Mouse (Mus musculus) liver, embryonic 14.5 days (tissue): ENCODE results near the gene Agpat2. TPM values are rescaled to one million over a fixed set of nuclear protein-coding genes. Genes with fewer than 3 reads are reported as not detected.

Experiments used
- ATAC-seq: fragments of 200-750 bp; cut with Nextera tagmentation; 2 replicates; pipeline ENCODE4 v1.8.0; 2017; ENCODE audit warnings: moderate number of reproducible peaks, mild to moderate bottlenecking, moderate library complexity; ENCODE audit not compliant: insufficient read depth
- DNase-seq, 3 experiments: peaks; one replicate each; pipeline ENCODE4 v3.0.0-alpha.2; 2012 to 2013; ENCODE audit warnings: low read depth in 3 of 3, low spot score in 3 of 3
- H3K27ac ChIP-seq: fragments of 300-500 bp; sonication (generic); 2 replicates; pipeline ENCODE4 v1.5.1; 2014; ENCODE audit warnings: moderate library complexity, mild to moderate bottlenecking, control low read depth, inconsistent platforms
- H3K27me3 ChIP-seq: fragments of 300-500 bp; sonication (generic); 2 replicates; pipeline ENCODE4 v1.6.1; 2014; ENCODE audit warnings: mild to moderate bottlenecking, low read length, moderate library complexity; ENCODE audit not compliant: control insufficient read depth, insufficient read depth
- H3K36me3 ChIP-seq: fragments of 300-500 bp; sonication (generic); replicated peaks from 2 replicates; pipeline ENCODE4 v1.6.1; 2014; ENCODE audit warnings: low read depth; ENCODE audit not compliant: control insufficient read depth, insufficient read depth
- H3K4me1 ChIP-seq, 2 experiments: fragments of 200-500 bp in 1 of 2; fragments of 300-500 bp in 1 of 2; sonication (generic) in 1 of 2; replicated peaks; 2 replicates each; pipeline ENCODE4 v1.6.1; 2012 to 2014; ENCODE audit warnings: antibody characterized with exemption in 1 of 2, inconsistent platforms in 1 of 2, low read length in 1 of 2; ENCODE audit not compliant: control insufficient read depth in 2 of 2, insufficient read depth in 2 of 2
- H3K4me2 ChIP-seq: fragments of 300-500 bp; sonication (generic); 2 replicates; pipeline ENCODE4 v1.6.1; 2014; ENCODE audit warnings: low read depth, mild to moderate bottlenecking, control low read depth, moderate library complexity
- H3K4me3 ChIP-seq, 2 experiments: fragments of 200-500 bp in 1 of 2; fragments of 300-500 bp in 1 of 2; sonication (generic) in 1 of 2; 2 replicates each; pipeline ENCODE4 v1.5.1; 2012 to 2014; ENCODE audit warnings: low read depth in 2 of 2, low read length in 2 of 2, mild to moderate bottlenecking in 2 of 2, control low read depth in 1 of 2, inconsistent platforms in 1 of 2, moderate library complexity in 1 of 2; ENCODE audit not compliant: insufficient read depth in 1 of 2
- H3K9ac ChIP-seq: fragments of 300-500 bp; sonication (generic); replicated peaks from 2 replicates; pipeline ENCODE4 v1.6.1; 2014; ENCODE audit warnings: mild to moderate bottlenecking, control low read depth, moderate library complexity
- H3K9me3 ChIP-seq: fragments of 300-500 bp; sonication (generic); 2 replicates; pipeline ENCODE4 v1.6.1; 2016; ENCODE audit warnings: low read length, mixed read lengths; ENCODE audit not compliant: control insufficient read depth
- CTCF ChIP-seq: IDR thresholded peaks from 2 replicates; pipeline ENCODE4 v1.5.1; 2016; ENCODE audit warnings: antibody characterized with exemption, low read depth, control low read depth
- EP300 ChIP-seq: IDR thresholded peaks from 2 replicates; pipeline ENCODE4 v1.6.1; 2016; ENCODE audit warnings: antibody characterized with exemption, low read depth
- whole genome bisulfite sequencing: fragments of 180-500 bp; shearing (Covaris S2); extraction: QIAGEN DNeasy Blood & Tissue Kit; methylation state at CpG from one replicate; pipeline ENCODE4 v1.1.7; 2014; ENCODE audit not compliant: insufficient replicate concordance; 5-methylcytosine and 5-hydroxymethylcytosine counted together
- polyA plus RNA-seq, 2 experiments: library from polyadenylated mRNA; depleted of rRNA in 1 of 2; stranded (reverse) in 1 of 2; unstranded in 1 of 2; fragments of >200 nt; fragmentation: Nextera tagmentation in 1 of 2; extraction: Ambion mirVana in 1 of 2; gene quantifications; 2 replicates each; pipeline versions ENCODE4 v1.2.1 to v1.2.3; 2012 to 2014

Agpat2 gene
- polyA plus RNA-seq, 2 experiments: 27.2 to 31.4 TPM

DNA sequence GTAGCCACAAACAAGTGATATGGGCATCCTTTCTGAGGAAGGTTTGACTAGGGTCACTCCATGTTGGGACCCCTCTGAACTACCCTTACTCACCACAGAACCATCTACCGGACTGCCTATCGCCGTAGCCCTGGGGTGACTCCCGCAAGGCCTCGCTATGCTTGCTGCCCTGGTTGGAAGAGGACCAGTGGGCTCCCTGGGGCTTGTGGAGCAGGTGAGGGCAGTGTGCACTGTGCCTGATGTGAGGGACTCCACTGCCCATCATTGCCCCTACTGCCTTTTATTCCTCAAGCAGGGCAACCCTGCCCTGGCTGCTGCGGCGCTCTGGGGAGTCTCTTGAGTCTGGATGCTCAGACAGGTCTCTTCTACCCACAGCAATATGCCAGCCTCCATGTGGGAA lies 13.9 kb downstream of the Agpat2 start:
- no peaks in the 10 kb centered on the region; the same call in 1 of the 2 replicates for H3K36me3 ChIP-seq
- no peak overlapping the region for H3K9ac ChIP-seq
- no peak overlapping the region for H3K4me3 ChIP-seq
- ATAC-seq: no peak
- DNase-seq: no peak
- TF ChIP-seq CTCF (no peak), EP300 (no peak)
- H3K9me3 ChIP-seq: no peaks in the 10 kb centered on the region
- H3K27ac ChIP-seq: no peak overlapping the region
- no peak overlapping the region for H3K4me2 ChIP-seq
- no peaks in the 10 kb centered on the region for H3K27me3 ChIP-seq
- WGBS: 90% methylated on average over 7 of the region's 7 CpGs
- H3K4me1 ChIP-seq: peaks cover 2 to 16% of the 10 kb centered on the region in 2 experiments; a peak in 3 of 4 replicates

DNA sequence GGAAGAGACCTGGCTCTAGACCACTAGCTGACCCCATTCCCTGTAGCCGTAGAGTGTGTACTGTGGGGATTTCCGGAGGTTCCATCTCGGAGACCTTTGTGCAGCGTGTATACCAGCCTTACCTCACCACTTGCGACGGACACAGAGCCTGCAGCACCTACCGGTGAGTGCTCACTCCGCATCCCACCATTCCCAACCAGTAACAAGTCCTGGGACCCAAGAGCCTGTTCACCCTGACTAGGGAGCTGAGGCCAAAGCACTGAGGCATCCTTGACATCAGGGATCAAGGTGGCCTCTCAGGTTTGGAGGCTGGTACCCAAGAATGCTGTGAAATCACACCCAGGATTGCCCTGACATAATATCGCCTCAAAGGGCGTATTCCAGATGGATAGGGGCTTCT lies 14.9 kb downstream of the Agpat2 start:
- ATAC-seq (no peak), DNase-seq (no peak)
- H3K27me3 ChIP-seq: no peaks in the 10 kb centered on the region
- H3K4me1 ChIP-seq: peaks cover 2 to 11% of the 10 kb centered on the region in 2 experiments; a peak in 3 of 4 replicates
- no peak overlapping the region for H3K4me3 ChIP-seq
- WGBS: 86% methylated on average over 10 of the region's 10 CpGs
- TF ChIP-seq EP300 (no peak), CTCF (no peak)
- H3K4me2 ChIP-seq: no peak overlapping the region
- no peak overlapping the region for H3K9ac ChIP-seq
- no peaks in the 10 kb centered on the region; the same call in 1 of the 2 replicates for H3K36me3 ChIP-seq
- no peaks in the 10 kb centered on the region for H3K9me3 ChIP-seq
- H3K27ac ChIP-seq: no peak overlapping the region

DNA sequence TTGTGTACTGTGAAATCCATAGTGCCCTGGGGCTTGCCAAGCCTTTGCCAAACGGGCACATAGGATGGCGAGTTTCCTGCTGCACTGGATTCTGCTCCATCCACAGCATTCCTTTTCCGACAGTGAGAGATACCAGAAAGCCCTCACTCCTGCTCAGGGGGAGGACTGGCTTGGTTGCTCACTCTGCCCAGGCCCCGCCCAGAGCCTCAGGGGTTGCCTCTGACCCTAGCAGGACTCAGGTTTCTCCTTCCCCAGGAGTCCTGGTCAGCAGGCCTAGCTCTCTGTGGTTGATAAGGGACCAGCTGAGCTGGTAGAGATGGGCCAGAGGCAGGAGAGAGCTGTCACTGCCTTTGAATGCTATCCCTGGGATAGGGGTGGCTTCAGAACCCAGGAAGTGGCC lies 15.6 kb downstream of the Agpat2 start:
- no peaks in the 10 kb centered on the region for H3K27me3 ChIP-seq
- H3K4me3 ChIP-seq: no peak overlapping the region
- no peaks in the 10 kb centered on the region; the same call in 1 of the 2 replicates for H3K36me3 ChIP-seq
- TF ChIP-seq EP300 (no peak), CTCF (no peak)
- no peak for ATAC-seq
- no peaks in the 10 kb centered on the region for H3K9me3 ChIP-seq
- H3K4me2 ChIP-seq: no peak overlapping the region
- peaks cover 2 to 14% of the 10 kb centered on the region in 2 experiments; a peak in 3 of 4 replicates for H3K4me1 ChIP-seq
- no peak for DNase-seq
- no peak overlapping the region for H3K27ac ChIP-seq
- no peak overlapping the region for H3K9ac ChIP-seq
- WGBS: 53% methylated on average over 4 of the region's 4 CpGs

GRCm38 (mm10) chr2:26587044-26587405 lies 17.2 kb downstream of the Agpat2 start:
- Histone ChIP-seq H3K27me3 (no peaks in the 10 kb centered on the region), H3K9ac (peak overlapping the region; percentile 41), H3K36me3 (no peaks in the 10 kb centered on the region), H3K4me3 (peak overlapping the region; percentile 64 to 69), H3K27ac (no peak overlapping the region), H3K9me3 (no peaks in the 10 kb centered on the region), H3K4me2 (peak overlapping the region; percentile 73), H3K4me1 (peaks cover 2 to 14% of the 10 kb centered on the region in 2 experiments; a peak in 3 of 4 replicates)
- 1% methylated on average over 11 of the region's 11 CpGs for WGBS
- ATAC-seq (peak; percentile 36), DNase-seq (no peak)
- no peak; the same call in 1 of the 2 replicates for TF ChIP-seq CTCF
- no peak for TF ChIP-seq EP300

DNA sequence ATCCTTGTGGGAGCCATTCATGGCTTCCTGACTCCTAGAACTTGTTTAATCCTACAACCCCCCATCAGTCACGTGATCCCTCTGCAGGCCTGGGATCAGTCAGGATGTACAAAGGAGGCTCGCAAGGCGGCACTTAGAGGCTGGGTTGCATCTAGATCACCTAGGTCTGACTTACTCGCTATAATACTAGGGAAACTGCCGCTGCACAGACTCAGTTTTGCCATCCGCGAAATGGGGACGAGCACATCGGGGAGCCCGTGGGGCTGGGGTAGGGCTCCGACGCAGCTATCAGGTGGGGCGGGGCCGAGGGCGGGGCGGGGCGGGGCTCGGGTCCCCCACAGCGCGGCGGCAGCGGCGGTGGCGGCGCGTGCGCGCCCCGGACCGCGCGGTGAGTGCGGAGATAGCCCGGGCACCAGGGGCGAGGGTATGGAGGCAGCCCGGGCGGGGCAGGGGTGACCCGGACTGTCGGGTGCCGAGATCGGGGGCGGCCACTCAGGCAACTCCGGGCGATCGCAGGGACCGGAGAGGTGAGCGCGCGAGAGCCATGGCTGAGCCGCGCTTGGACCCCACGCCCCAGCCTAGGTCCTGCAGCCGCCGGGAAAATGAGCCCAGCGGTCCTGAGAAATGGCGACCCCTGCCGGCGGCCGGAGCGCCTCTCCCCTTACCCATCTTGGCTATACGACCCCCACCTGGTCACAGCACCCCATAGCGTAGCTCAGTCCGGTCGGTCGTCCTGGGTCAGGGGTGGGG lies 17.7 kb downstream of the Agpat2 start, which contains the start of gene Gm20532:
Gm20532 (plus strand) TSS at position 346 of the 750 bp plus-strand sequence.
- H3K9ac ChIP-seq: peak within 1 kb of the TSS; percentile 41
- H3K4me1 ChIP-seq: peaks cover 2 to 14% of the 10 kb centered on the region in 2 experiments; a peak in 3 of 4 replicates
- H3K4me2 ChIP-seq: peak within 1 kb of the TSS; percentile 73
- H3K27me3 ChIP-seq: no peaks in the 10 kb centered on the region
- TF ChIP-seq EP300: no peak
- TF ChIP-seq CTCF: peak; percentile 53
- DNase-seq (no peak), ATAC-seq (peak; percentile 73)
- no peaks in the 10 kb centered on the region for H3K9me3 ChIP-seq
- H3K27ac ChIP-seq: peak within 1 kb of the TSS; percentile 14; the same call in 1 of the 2 replicates
- no peaks in the 10 kb centered on the region for H3K36me3 ChIP-seq
- WGBS: 1% methylated on average over 58 of the region's 65 CpGs
- H3K4me3 ChIP-seq: peak within 1 kb of the TSS; percentile 64 to 69
